Mouse (Mus musculus) bone marrow, adult 2 months (tissue): ENCODE data around the gene Slc25a51.

ENCODE experiments used
- CTCF ChIP-seq: fragments of 200-500 bp; IDR thresholded peaks from 2 replicates; pipeline ENCODE4 v1.5.1; 2011; ENCODE audit warnings: low read length, control low read depth; ENCODE audit not compliant: control insufficient read depth, insufficient read depth
- POLR2A ChIP-seq: fragments of 200-500 bp; IDR thresholded peaks from 2 replicates; pipeline ENCODE4 v1.6.1; 2011; ENCODE audit warnings: low read depth, mild to moderate bottlenecking, control low read depth, low read length, borderline replicate concordance; ENCODE audit not compliant: control insufficient read depth

DNA sequence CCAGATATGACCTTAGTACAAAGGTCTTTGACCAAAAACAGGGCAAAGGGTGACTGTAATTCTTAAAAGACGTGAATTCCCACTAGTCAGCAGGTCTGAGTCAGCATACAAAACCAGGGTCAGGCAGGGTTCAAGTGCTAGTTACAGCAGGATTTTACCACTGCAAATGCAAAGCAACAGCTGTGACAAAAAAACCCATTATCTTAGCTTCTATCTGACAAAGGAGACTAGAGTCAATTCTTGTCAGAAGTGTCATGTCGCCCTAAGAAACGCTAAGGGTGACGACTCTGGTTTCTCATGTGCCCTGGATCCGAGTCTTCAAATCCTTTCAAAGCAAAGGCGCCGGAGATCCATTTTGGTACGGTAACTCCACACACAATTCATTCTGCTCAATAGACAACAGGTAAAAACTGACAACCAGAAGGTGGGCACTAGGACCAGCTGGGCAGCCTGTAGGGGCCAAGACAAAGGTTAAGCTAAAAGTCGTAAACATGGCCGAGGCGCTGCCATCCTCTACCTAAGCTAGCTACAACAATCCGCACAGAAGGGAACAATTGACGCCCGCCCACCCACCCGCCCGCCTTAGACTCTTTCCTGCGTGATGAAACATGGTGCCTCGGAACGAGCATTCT lies 747 bp downstream of the Slc25a51 start:
- TF ChIP-seq CTCF: no peak
- TF ChIP-seq POLR2A: no peak
